Mouse (Mus musculus): ENCODE results near the gene Gimap4. TPM values are rescaled to one million over a fixed set of nuclear protein-coding genes. Genes with fewer than 3 reads are reported as not detected.

The Gimap4 gene
- total and polyA plus RNA-seq, 3 experiments, result 22.4 to 28.1 (median 25.3) TPM

- intact Hi-C loops (cut with DNase I), result no loop called here
- Histone ChIP-seq H3K4me3 (no peak overlapping the region), H3K27me3 (ENCODE audit: control insufficient read depth, insufficient read depth, low read length) (no peaks in the 10 kb centered on the region), H3K4me1 (ENCODE audit: control insufficient read depth, insufficient read depth, low read length) (no peaks in the 10 kb centered on the region; the same call in 1 of the 2 replicates), H3K9ac (ENCODE audit: low read depth, low read length) (no peak overlapping the region), H3K27ac (peak overlapping the region; percentile 67), H3K79me2 (replicated peaks; ENCODE audit: control insufficient read depth, insufficient read depth, low read length) (no peaks in the 10 kb centered on the region), H3K36me3 (ENCODE audit: control insufficient read depth, insufficient read depth, low read length) (no peaks in the 10 kb centered on the region)
- WGBS, result 7% methylated on average over 1 of the region's 1 CpGs
- DNase-seq, result peak; percentile 52 to 79
- no peak for TF ChIP-seq EP300 (IDR thresholded peaks at IDR 0.05; ENCODE audit: insufficient read depth, low read depth, low read length)
- no peak for TF ChIP-seq CTCF (IDR thresholded peaks at IDR 0.05)
- no peak for TF ChIP-seq POLR2A (IDR thresholded peaks at IDR 0.05; ENCODE audit: insufficient read depth, low read depth, low read length)
Observed at GRCm38 (mm10) chr6:48725476-48725875, 41.1 kb downstream of the Gimap4 start.

GRCm38 (mm10) chr6:48727761-48728160 lies 43.4 kb downstream of the Gimap4 start:
- no peak for TF ChIP-seq EP300 (IDR thresholded peaks at IDR 0.05; ENCODE audit: insufficient read depth, low read depth, low read length)
- TF ChIP-seq POLR2A (IDR thresholded peaks at IDR 0.05; ENCODE audit: insufficient read depth, low read depth, low read length), result no peak
- no peak for TF ChIP-seq CTCF (IDR thresholded peaks at IDR 0.05)
- DNase-seq, result no peak
- 84% methylated on average over 5 of the region's 5 CpGs for whole genome bisulfite sequencing
- intact Hi-C loops (cut with DNase I), result no loop called here
- Histone ChIP-seq H3K27ac (no peak overlapping the region), H3K4me3 (no peak overlapping the region), H3K36me3 (ENCODE audit: control insufficient read depth, insufficient read depth, low read length) (no peaks in the 10 kb centered on the region), H3K79me2 (replicated peaks; ENCODE audit: control insufficient read depth, insufficient read depth, low read length) (no peaks in the 10 kb centered on the region), H3K27me3 (ENCODE audit: control insufficient read depth, insufficient read depth, low read length) (no peaks in the 10 kb centered on the region), H3K4me1 (ENCODE audit: control insufficient read depth, insufficient read depth, low read length) (no peaks in the 10 kb centered on the region; the same call in 1 of the 2 replicates), H3K9ac (ENCODE audit: low read depth, low read length) (no peak overlapping the region)

GRCm38 (mm10) chr6:48732864-48733304 lies 48.5 kb downstream of the Gimap4 start:
- Histone ChIP-seq H3K79me2 (replicated peaks; ENCODE audit: control insufficient read depth, insufficient read depth, low read length) (no peaks in the 10 kb centered on the region), H3K4me1 (ENCODE audit: control insufficient read depth, insufficient read depth, low read length) (no peaks in the 10 kb centered on the region), H3K9ac (ENCODE audit: low read depth, low read length) (no peak overlapping the region), H3K36me3 (ENCODE audit: control insufficient read depth, insufficient read depth, low read length) (no peaks in the 10 kb centered on the region), H3K4me3 (no peak overlapping the region), H3K27me3 (ENCODE audit: control insufficient read depth, insufficient read depth, low read length) (no peaks in the 10 kb centered on the region), H3K27ac (no peak overlapping the region)
- 50% methylated on average over 8 of the region's 8 CpGs for WGBS
- DNase-seq, result peak in 1 of 2 experiments; percentile 35
- intact Hi-C loops (cut with DNase I), result no loop called here
- no peak for TF ChIP-seq EP300 (IDR thresholded peaks at IDR 0.05; ENCODE audit: insufficient read depth, low read depth, low read length)
- no peak for TF ChIP-seq CTCF (IDR thresholded peaks at IDR 0.05)
- no peak for TF ChIP-seq POLR2A (IDR thresholded peaks at IDR 0.05; ENCODE audit: insufficient read depth, low read depth, low read length)

GRCm38 (mm10) chr6:48733660-48734059 lies 49.3 kb downstream of the Gimap4 start:
- H3K27me3 ChIP-seq (ENCODE audit: control insufficient read depth, insufficient read depth, low read length), result no peaks in the 10 kb centered on the region
- no peaks in the 10 kb centered on the region for H3K4me1 ChIP-seq (ENCODE audit: control insufficient read depth, insufficient read depth, low read length)
- TF ChIP-seq CTCF (IDR thresholded peaks at IDR 0.05) (no peak), POLR2A (IDR thresholded peaks at IDR 0.05; ENCODE audit: insufficient read depth, low read depth, low read length) (no peak), EP300 (IDR thresholded peaks at IDR 0.05; ENCODE audit: insufficient read depth, low read depth, low read length) (no peak)
- no peak overlapping the region for H3K4me3 ChIP-seq
- H3K27ac ChIP-seq, result no peak overlapping the region
- H3K36me3 ChIP-seq (ENCODE audit: control insufficient read depth, insufficient read depth, low read length), result no peaks in the 10 kb centered on the region
- no peak overlapping the region for H3K9ac ChIP-seq (ENCODE audit: low read depth, low read length)
- 93% methylated on average over 1 of the region's 1 CpGs for WGBS
- intact Hi-C loops (cut with DNase I), result no loop called here
- no peak for DNase-seq
- no peaks in the 10 kb centered on the region for H3K79me2 ChIP-seq (replicated peaks; ENCODE audit: control insufficient read depth, insufficient read depth, low read length)

- no peak overlapping the region for H3K27ac ChIP-seq
- H3K4me3 ChIP-seq, result no peak overlapping the region
- no peak for DNase-seq
- H3K9ac ChIP-seq (ENCODE audit: low read depth, low read length), result no peak overlapping the region
- H3K4me1 ChIP-seq (ENCODE audit: control insufficient read depth, insufficient read depth, low read length), result no peaks in the 10 kb centered on the region; the same call in 1 of the 2 replicates
- intact Hi-C loops (cut with DNase I), result no loop called here
- H3K36me3 ChIP-seq (ENCODE audit: control insufficient read depth, insufficient read depth, low read length), result peaks cover 4% of the 10 kb centered on the region; the same call in 1 of the 2 replicates
- H3K27me3 ChIP-seq (ENCODE audit: control insufficient read depth, insufficient read depth, low read length), result no peaks in the 10 kb centered on the region; the same call in 1 of the 2 replicates
- H3K79me2 ChIP-seq (replicated peaks; ENCODE audit: control insufficient read depth, insufficient read depth, low read length), result no peaks in the 10 kb centered on the region
- 80% methylated on average over 2 of the region's 2 CpGs for WGBS
- TF ChIP-seq CTCF (IDR thresholded peaks at IDR 0.05) (no peak), EP300 (IDR thresholded peaks at IDR 0.05; ENCODE audit: insufficient read depth, low read depth, low read length) (no peak), POLR2A (IDR thresholded peaks at IDR 0.05; ENCODE audit: insufficient read depth, low read depth, low read length) (no peak)
Observed at GRCm38 (mm10) chr6:48737053-48737452, 52.7 kb downstream of the Gimap4 start.

GRCm38 (mm10) chr6:48737688-48738087 lies 53.3 kb downstream of the Gimap4 start:
- no peaks in the 10 kb centered on the region; the same call in 1 of the 2 replicates for H3K27me3 ChIP-seq (ENCODE audit: control insufficient read depth, insufficient read depth, low read length)
- no peak overlapping the region for H3K9ac ChIP-seq (ENCODE audit: low read depth, low read length)
- intact Hi-C loops (cut with DNase I), result no loop called here
- WGBS, result 69% methylated on average over 5 of the region's 5 CpGs
- H3K36me3 ChIP-seq (ENCODE audit: control insufficient read depth, insufficient read depth, low read length), result peaks cover 4% of the 10 kb centered on the region; the same call in 1 of the 2 replicates
- TF ChIP-seq CTCF (IDR thresholded peaks at IDR 0.05), result no peak
- no peak for TF ChIP-seq POLR2A (IDR thresholded peaks at IDR 0.05; ENCODE audit: insufficient read depth, low read depth, low read length)
- TF ChIP-seq EP300 (IDR thresholded peaks at IDR 0.05; ENCODE audit: insufficient read depth, low read depth, low read length), result no peak
- no peaks in the 10 kb centered on the region; the same call in 1 of the 2 replicates for H3K4me1 ChIP-seq (ENCODE audit: control insufficient read depth, insufficient read depth, low read length)
- H3K27ac ChIP-seq, result no peak overlapping the region
- peak in 1 of 2 experiments; percentile 52 for DNase-seq
- no peaks in the 10 kb centered on the region for H3K79me2 ChIP-seq (replicated peaks; ENCODE audit: control insufficient read depth, insufficient read depth, low read length)
- no peak overlapping the region for H3K4me3 ChIP-seq
